11 mouse cellular contexts compared by ENCODE assay signal in the genomic region with DNA sequence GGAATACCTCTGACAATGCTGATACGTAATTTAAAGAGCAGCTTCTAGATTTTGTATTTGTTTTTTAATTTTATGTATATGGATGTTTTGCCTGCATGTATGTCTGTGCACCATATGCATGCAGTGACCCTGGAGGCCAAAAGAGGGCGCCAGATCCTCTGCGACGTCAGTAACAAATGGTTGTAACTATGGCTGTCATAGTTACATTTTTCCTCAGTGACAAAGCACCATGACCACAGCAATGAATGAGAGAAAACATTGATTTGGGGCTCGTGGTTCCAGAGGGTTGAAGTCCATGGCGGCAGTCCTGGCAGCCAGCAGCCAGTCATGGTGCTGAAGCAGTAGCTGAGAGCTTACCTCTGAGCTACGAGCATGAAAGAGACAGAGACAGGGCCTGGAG. TPM values are rescaled to one million over a fixed set of nuclear protein-coding genes. Genes with fewer than 3 reads are reported as not detected.
DNase-seq lines count a peak whose midpoint lies in the region; ATAC-seq and TF ChIP-seq lines count a peak whose summit lies in the region.
"Had no signal": no experiment of that assay in that cellular context is flagged by ENCODE, and none has a peak within 500 bp of the region (broad histone marks: within the 10 kb centered on the region; RNA-seq: fewer than 3 reads in every experiment).

No protein-coding gene starts in this region.

- H3K36me3 ChIP-seq in lung, postnatal 0 days (ENCODE audit: insufficient read depth, low read length), result no peaks in the 10 kb centered on the region
- H3K36me3 ChIP-seq in forebrain, embryonic 15.5 days, result no peaks in the 10 kb centered on the region
- H3K36me3 ChIP-seq: embryonic facial prominence, embryonic 15.5 days; limb, embryonic 13.5 days had no signal

- H3K4me2 ChIP-seq in lung, postnatal 0 days (replicated peaks; ENCODE audit: low read depth, low read length), result no peak overlapping the region
- no peak overlapping the region for H3K4me2 ChIP-seq in forebrain, embryonic 15.5 days (replicated peaks)
- H3K4me2 ChIP-seq: embryonic facial prominence, embryonic 15.5 days; limb, embryonic 13.5 days had no signal

- no peak overlapping the region for H3K4me3 ChIP-seq in lung, postnatal 0 days (ENCODE audit: low read depth, low read length)
- no peak overlapping the region for H3K4me3 ChIP-seq in forebrain, embryonic 15.5 days
- H3K4me3 ChIP-seq: embryonic facial prominence, embryonic 15.5 days; limb, embryonic 13.5 days had no signal

- no peak for TF ChIP-seq EP300 in lung, postnatal 0 days (IDR thresholded peaks at IDR 0.05)

- WGBS in lung, postnatal 0 days, result 47% methylated on average over 7 of the region's 7 CpGs
- 47% methylated on average over 7 of the region's 7 CpGs for WGBS in forebrain, embryonic 15.5 days

- ATAC-seq in lung, postnatal 0 days, result no peak
- ATAC-seq in forebrain, embryonic 15.5 days (replicated peaks), result no peak

- no peak overlapping the region for H3K9ac ChIP-seq in lung, postnatal 0 days (replicated peaks; ENCODE audit: low read depth)
- no peak overlapping the region for H3K9ac ChIP-seq in forebrain, embryonic 15.5 days (replicated peaks)
- H3K9ac ChIP-seq: embryonic facial prominence, embryonic 15.5 days; limb, embryonic 13.5 days had no signal

- DNase-seq in adrenal gland, postnatal 14 days, result peak; percentile 63
- no peak for DNase-seq in adrenal gland, adult 8-10 months
- DNase-seq in lung, postnatal 0 days (ENCODE audit: low spot score), result peak; percentile 26
- no peak for DNase-seq in lung, postnatal 36 days
- DNase-seq in ZHBTc4 (ENCODE audit: low read depth, low spot score), result peak; percentile 61
- peak; percentile 12 to 31 for DNase-seq in natural killer cell, adult 2 months (ENCODE audit: low spot score in 2 of 2)
- no peak for DNase-seq in cerebellum, adult 8-10 months
- DNase-seq: heart, postnatal 4 days had no signal

- TF ChIP-seq CTCF in lung, postnatal 0 days (IDR thresholded peaks at IDR 0.05), result peak; percentile 68

- H3K4me1 ChIP-seq in lung, postnatal 0 days (ENCODE audit: insufficient read depth, low read depth, low read length), result no peaks in the 10 kb centered on the region
- H3K4me1 ChIP-seq in forebrain, embryonic 15.5 days, result no peaks in the 10 kb centered on the region

- no peak overlapping the region for H3K27ac ChIP-seq in lung, postnatal 0 days (ENCODE audit: low read length)
- no peak overlapping the region for H3K27ac ChIP-seq in forebrain, embryonic 15.5 days (replicated peaks)
- H3K27ac ChIP-seq: embryonic facial prominence, embryonic 15.5 days; limb, embryonic 13.5 days had no signal

- H3K27me3 ChIP-seq in lung, postnatal 0 days (replicated peaks; ENCODE audit: insufficient read depth, low read length), result no peaks in the 10 kb centered on the region
- H3K27me3 ChIP-seq in forebrain, embryonic 15.5 days, result no peaks in the 10 kb centered on the region

- no peaks in the 10 kb centered on the region for H3K9me3 ChIP-seq in lung, postnatal 0 days (ENCODE audit: low read length)
- H3K9me3 ChIP-seq in forebrain, embryonic 15.5 days, result no peaks in the 10 kb centered on the region
- H3K9me3 ChIP-seq: embryonic facial prominence, embryonic 15.5 days; limb, embryonic 13.5 days had no signal

RNA-seq across cellular contexts. Expression of a gene that starts 36.2 kb away (rescaled TPM):
- 0.52 and 3.2 TPM in 2 replicates for total RNA-seq in adrenal gland, postnatal 14 days (2021)
- total RNA-seq in adrenal gland, adult 8-10 months (2022), result 1 to 10 TPM in 2 of 4 experiments, under 1 TPM in 2; 0.35 to 2.1 (median 1.1) TPM
- 0.49 and 3.1 TPM in 2 replicates for polyA plus RNA-seq in lung, postnatal 0 days (2015; fragmentation: Nextera tagmentation; extraction: Ambion mirVana)
- 0.20 TPM in 1 of 2 replicates, not detected in the other for polyA plus RNA-seq in forebrain, embryonic 15.5 days (2015; fragmentation: Nextera tagmentation; extraction: Ambion mirVana)

RNA-seq across cellular contexts. Expression of a gene that starts 50.2 kb away (rescaled TPM):
- total RNA-seq in adrenal gland, postnatal 14 days (2021), result 37.2 and 42.1 TPM in 2 replicates
- total RNA-seq in adrenal gland, adult 8-10 months (2022), result 10 to 100 TPM; 23.5 to 36.6 (median 26.6) TPM
- 19.7 and 20.3 TPM in 2 replicates for polyA plus RNA-seq in lung, postnatal 0 days (2015; fragmentation: Nextera tagmentation; extraction: Ambion mirVana)
- polyA plus RNA-seq in forebrain, embryonic 15.5 days (2015; fragmentation: Nextera tagmentation; extraction: Ambion mirVana), result 55.7 and 60.0 TPM in 2 replicates

RNA-seq across cellular contexts. Expression of a gene that starts 53.2 kb away (rescaled TPM):
- 91.5 and 131 TPM in 2 replicates for total RNA-seq in adrenal gland, postnatal 14 days (2021)
- 10 to 100 TPM; 38.9 to 87.1 (median 64.7) TPM for total RNA-seq in adrenal gland, adult 8-10 months (2022)
- polyA plus RNA-seq in lung, postnatal 0 days (2015; fragmentation: Nextera tagmentation; extraction: Ambion mirVana), result 37.0 and 46.5 TPM in 2 replicates
- polyA plus RNA-seq in forebrain, embryonic 15.5 days (2015; fragmentation: Nextera tagmentation; extraction: Ambion mirVana), result 3.5 and 4.0 TPM in 2 replicates

RNA-seq across cellular contexts. Expression of a gene that starts 57.0 kb away (rescaled TPM):
- total RNA-seq in adrenal gland, postnatal 14 days (2021), result 1.0 and 2.1 TPM in 2 replicates
- 1 to 10 TPM in 2 of 4 experiments, under 1 TPM in 2; 0.65 to 6.8 (median 1.1) TPM for total RNA-seq in adrenal gland, adult 8-10 months (2022)
- polyA plus RNA-seq in lung, postnatal 0 days (2015; fragmentation: Nextera tagmentation; extraction: Ambion mirVana), result not detected in 2 replicates
- polyA plus RNA-seq in forebrain, embryonic 15.5 days (2015; fragmentation: Nextera tagmentation; extraction: Ambion mirVana), result not detected in 2 replicates

Comparison
In these comparisons a context has a peak if more than half of its experiments do, and no peak if none do; other contexts are left out.
1. DNase-seq: peak in adrenal gland, postnatal 14 days (single experiment), lung, postnatal 0 days (single experiment), ZHBTc4 (single experiment) and natural killer cell, adult 2 months (2 of 2); none in adrenal gland, adult 8-10 months (single experiment), lung, postnatal 36 days (single experiment) and cerebellum, adult 8-10 months (single experiment).